Mouse (Mus musculus): Measurements from ENCODE around the gene Wdcp.
"Not testable (repeated sequence)": the region's sequence is repeated elsewhere in the genome, so short reads cannot be mapped to it uniquely, and the experiment has no call there.

The Wdcp gene

DNA sequence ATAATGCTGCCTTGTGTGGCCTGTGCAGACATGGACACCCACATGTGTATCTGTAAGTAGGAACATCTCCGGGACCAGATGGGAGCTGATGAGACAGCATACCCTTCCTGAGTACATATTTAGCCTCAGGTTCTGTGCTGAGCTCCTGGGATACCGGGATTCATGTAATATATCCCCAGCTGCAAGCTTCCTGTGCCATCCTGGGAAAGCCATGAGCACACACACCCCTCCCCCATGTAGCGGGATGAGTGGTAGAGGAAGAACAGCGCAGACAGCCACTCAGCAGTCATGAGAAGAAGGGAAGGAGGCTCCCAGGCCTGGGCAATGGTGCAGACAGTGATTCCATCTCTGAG, 21.2 kb downstream of the Wdcp start:
- in situ Hi-C loops (cut with MboI, MseI): no loop called here

DNA sequence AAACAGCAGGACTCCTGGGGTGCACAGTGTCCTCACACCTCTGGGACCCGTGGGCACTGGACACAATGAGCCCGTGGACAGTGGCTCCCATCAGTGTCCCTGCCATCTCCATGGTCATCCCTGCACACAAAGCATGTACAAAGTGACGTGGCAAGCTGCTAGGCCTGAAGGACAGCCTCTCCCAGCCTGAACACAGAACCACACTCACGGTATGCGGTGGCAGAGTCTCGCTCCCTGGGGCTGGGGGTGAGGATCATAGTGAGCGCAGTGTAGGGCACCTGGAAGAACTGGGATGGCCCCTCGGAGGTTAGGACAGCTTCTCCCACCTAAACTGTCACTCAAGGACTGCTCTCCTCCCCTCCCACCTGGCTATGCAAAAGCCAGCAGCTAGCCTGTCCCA, 25.8 kb downstream of the Wdcp start:
- in situ Hi-C loops (cut with MboI, MseI): loop anchor here in 1 of 2 experiments (5.0 kb wide), 1 partner anchor 93 kb away; no protein-coding TSS in a partner anchor

DNA sequence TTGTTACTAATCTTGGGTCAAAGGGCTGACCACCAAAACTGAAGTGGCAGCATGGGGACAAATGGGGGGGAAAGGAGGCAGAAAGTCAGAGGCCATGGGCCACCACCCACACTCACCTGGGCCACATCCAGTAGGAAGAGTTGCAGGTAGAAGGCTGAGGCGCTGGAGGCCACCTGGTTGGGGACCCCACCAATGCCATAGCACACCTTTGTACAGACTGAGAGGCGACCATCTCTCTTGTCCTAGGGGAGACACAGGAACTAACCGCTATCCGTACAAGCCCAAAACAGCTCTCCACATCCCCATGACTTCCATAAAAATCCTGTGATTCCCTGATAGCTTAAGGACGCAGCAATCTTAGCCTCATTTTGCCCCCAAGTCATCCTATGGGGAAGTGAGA, 28.2 kb downstream of the Wdcp start:
- in situ Hi-C loops (cut with MboI, MseI): no loop called here

DNA sequence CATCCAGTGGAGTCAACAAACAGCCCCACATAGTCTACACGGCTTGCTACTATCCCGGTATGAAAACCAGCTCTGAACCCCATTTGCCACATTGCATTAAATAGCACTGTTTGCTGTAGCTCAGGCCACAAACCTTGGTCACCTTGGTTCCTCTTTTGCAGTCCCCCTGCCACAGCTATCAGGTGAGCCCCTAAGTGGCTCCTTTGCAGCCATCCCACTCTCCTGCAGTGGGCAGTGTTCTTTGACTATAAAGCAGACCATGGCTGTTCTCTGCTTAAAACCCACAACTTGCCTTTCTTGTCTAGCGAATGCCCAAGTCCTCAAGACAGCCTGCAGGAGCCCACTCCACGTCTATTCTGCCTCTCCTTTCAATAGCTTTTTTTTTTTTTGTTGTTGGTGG, 29.2 kb downstream of the Wdcp start:
- in situ Hi-C loops (cut with MboI, MseI): no loop called here

DNA sequence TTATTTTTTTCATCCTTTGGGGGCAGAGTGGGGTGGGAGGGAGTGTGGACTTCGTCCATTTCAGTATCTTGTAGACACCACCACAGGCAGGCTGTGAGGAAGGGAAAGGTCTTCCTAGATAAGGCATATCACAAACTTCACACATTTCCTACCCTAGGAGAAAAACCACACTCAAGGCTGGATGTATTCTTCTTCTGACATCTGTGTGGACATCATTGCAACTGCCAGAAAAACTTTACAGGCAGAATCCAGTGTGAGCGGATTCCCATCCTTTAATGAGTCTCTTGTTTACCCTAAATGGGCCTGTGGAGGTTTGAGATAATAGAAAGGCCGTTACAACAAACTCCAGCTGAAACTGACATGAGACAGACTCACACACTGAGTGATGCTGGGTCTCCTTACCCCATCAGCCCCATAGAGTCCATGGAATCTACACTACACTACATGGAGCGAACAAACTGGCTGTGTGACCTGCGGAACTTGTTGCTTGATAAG, 29.9 kb downstream of the Wdcp start:
- in situ Hi-C loops (cut with MboI, MseI): no loop called here

DNA sequence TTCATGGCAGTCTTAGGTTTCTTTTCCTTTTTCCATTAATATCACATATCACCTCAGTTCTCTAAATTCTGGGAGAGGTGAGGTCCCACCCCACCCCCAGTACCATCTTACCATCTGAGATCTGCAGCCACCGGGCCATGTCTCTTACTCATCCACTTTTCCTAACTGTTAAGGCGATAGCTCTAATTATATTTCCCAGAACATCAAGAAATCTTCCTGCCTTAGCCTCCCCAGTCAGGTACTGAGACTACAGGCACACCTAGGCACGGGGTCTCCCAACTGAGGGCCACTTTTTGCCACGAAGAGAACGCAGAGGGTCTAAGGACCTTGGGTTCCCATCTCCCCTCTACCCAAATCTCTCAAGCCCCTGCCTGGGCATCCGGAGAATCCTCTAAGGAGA, 30.4 kb downstream of the Wdcp start:
- in situ Hi-C loops (cut with MboI, MseI): no loop called here

DNA sequence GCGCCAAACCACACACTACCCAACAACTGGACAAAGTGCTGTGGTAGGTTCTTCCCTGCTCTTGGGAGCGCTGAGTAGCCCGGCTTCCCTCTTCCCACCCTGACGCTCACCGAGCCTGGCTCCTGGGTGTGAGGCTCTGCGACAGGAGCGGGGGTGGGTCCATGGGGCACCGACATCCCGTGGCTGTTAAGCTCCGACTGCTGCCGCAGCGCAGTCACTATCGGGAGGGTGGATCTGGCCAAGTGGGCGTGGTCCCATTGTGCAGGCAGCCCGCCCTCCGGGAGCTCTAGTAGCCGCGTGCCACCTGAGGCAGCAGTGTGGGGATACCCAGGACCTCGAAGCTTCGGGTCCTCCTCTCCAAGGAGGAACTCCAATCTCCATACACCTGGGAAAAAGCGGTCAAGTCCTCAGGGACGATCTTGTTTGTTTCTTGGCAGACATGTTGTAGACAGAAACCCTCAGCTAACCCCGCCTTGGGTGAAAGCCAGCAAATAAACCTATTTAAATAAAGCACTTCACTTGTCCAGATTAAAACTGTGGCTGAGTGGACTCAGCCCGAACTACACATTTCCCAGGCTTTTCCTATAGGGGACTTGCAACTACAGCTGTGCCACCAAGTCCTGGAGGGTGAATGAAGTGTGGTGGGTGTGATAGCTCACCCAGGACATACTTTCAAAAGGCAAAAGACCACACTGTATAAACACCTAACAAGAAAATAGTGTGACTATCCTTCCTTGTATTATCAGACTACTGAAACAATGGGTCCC, 31.2 kb downstream of the Wdcp start, which contains the start of gene Mfsd2b:
Gene Mfsd2b (minus strand): TSS at position 199 of the 767 bp plus-strand sequence.
- in situ Hi-C loops (cut with MboI, MseI): no loop called here

DNA sequence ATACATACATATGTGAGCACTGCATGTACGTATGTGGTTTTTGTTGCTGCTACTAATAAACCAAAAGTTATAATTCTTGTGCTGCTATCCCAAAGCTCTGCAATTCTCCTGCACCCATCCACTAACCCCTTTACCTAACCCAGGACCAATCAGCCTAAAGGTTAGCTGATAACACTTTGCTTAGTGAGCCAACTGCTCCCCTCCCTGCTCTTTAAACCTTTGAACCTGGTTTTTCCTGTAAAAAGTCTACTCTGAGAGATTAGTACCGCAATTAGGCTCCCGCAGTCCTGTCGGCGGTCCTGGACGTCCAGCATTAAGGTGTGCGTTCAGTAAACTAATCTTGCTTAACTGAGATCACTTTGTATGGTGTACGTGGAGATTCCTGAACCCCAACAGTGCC, 32.5 kb downstream of the Wdcp start:
- in situ Hi-C loops (cut with MboI, MseI): no loop called here

DNA sequence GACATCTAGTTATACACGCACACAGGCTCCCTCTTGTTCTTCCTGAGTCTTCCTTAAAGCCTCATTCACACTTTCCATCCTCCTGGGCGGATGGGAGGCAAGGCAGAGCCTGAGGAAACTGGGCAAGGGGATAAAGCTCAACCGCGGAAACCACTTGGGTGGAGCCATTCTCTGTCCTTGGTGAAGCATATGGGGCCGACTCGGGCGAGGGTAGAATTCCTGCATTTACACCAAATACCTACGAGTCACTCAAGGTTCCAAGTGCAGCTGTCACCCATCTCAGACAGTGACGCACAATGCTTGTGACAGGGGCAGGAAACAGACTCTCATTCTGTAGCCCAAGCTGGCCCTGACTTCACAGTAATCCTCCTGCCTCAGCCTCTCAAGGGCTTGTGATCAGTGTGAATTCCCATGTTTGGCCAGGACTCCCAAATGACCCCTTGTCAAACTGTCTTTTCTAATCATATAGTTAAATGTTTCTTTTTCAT, 35.2 kb downstream of the Wdcp start:
- in situ Hi-C loops (cut with MboI, MseI): no loop called here

DNA sequence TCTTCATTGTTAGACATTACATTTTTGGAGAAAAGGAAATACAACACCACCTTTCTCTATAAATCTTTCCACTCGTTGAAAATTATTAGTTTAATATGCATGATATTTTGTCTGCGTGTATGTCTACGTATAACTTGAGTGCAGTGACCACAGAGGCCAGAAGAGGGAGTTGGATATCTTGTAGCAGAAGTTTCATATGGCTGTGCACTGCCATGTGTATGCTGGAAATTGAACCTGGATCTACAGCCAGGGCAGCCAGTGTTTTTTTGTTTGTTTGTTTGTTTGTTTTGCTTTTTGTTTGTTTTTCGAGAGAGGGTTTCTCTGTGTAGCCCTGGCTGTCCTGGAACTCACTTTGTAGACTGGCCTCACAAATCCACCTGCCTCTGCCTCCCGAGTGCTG, 35.9 kb downstream of the Wdcp start:
- in situ Hi-C loops (cut with MboI, MseI): no loop called here

DNA sequence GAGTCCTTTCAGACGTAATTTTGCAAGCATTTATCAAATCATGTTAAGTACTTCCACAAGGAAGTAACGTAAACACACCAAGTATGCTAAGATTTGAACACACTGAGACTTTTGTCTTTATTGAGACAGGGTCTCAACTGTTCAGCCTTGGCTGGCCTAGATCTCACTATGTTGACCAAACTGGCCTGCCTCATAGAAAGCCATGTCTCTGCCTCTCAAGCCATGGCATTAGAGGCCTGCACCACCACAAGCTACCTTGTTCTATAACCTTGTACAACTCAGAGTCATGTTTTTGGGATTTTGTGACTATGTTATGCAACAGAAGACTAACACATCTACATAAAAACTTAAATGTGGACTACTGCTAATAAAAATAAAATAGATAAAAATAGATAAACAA, 39.0 kb downstream of the Wdcp start:
- in situ Hi-C loops (cut with MboI, MseI): no loop called here

DNA sequence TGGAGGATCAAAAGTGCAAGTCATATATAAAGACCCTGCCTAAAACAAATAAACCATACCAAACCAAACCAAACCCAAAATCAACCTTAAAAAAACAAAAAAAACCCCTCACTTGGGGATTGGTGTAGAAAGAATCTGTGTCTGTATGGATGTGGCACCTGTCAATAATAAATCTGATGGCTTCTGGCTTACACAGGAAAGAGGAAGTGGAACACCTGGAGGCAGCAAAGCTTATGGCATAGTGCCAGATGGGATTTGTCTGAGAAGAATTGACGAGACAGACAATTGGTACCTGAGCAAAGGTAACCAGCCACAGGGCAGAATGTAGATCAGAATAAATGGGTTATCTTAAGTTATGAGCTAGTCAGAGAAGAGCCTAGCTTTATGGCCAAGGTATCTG, 42.0 kb downstream of the Wdcp start:
- in situ Hi-C loops (cut with MboI, MseI): no loop called here

DNA sequence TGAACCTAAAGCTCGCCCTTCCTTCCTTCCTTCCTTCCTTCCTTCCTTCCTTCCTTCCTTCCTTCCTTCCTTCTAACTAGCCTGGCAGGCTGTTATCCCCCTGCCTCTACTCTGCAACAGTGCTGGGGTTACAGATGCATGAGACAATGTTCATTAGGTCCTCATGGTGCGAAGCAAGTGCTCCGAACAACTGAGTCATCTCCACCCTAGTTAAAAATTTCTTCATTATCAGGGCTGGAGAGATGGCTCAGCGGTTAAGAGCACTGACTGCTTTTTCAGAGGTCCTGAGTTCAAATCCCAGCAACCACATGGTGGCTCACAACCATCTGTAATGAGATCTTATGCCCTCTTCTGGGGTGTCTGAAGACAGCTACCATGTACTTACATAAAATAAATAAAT, 43.5 kb downstream of the Wdcp start:
- in situ Hi-C loops (cut with MboI, MseI): not testable (repeated sequence)

DNA sequence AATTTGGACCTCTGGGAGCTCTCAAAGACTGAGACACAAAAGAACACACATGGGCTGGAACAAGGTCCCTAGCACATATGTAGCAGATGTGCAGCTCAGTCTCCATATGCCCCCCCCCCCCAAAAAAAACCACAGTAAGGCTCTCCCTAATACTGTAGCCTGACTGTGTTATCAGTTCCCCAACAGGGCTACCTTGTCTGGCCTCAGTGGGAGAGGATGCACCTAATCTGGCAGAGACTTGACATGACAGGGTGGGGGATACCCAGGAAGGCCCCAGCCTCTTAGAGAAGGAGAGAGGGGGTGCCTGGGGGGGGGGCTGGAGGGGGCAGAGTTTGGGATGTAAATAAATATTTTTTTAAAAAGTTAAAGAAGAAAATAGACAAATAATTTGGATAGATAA, 45.6 kb downstream of the Wdcp start:
- in situ Hi-C loops (cut with MboI, MseI): no loop called here

DNA sequence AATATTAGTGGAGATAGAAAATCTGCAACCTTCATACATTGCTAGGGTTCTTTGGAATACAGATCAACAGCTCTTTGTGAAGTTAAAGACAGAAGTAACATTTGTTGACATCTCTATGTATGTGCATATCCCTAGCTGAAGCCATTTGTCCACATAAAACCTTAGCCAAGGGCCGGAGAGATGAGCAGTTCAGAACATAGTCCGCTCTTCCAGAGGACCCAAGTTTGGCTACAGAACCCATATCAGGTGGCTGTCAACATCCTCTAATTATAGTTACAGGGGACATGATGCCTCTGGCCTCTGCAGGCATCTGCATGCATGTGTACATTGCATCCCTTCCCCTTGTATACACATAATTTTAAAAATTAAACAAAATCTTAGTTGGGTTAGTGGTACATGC, 46.1 kb downstream of the Wdcp start:
- in situ Hi-C loops (cut with MboI, MseI): no loop called here

DNA sequence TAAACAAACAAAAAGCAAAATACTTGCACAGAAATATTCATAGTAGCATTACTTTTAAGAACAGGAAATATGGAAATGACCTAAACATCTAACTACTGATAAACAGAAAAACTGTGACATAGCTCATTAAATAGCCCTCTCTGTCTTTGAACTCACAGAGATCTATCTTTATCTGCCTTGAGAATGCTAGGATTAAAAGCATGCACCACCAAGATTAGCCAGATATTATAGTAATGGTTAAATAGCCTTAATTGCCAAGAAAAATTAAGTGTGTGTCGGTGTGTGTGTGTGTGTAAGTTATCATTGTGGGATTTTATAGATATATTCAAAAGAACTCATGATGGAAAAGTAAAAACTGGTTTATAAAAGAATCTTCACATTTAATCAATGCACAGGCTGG, 46.8 kb downstream of the Wdcp start:
- in situ Hi-C loops (cut with MboI, MseI): no loop called here

DNA sequence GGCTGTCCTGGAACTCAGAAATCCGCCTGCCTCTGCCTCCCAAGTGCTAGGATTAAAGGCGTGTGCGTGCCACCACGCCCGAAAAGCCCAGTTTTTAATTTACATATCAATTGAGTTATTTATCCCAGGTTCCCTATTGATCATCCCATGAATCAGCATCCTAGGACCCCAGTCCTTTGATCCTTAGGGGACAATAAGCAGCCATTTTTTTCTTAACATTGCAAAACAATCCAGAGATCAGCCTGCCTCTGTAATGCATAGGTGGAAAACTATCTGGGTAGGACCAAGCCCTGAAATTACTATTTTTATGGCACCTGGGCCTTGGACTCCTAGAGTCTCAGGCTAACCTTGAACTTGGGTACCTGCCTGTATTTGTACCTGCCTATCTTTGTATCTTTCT, 54.9 kb downstream of the Wdcp start:
- in situ Hi-C loops (cut with MboI, MseI): no loop called here

DNA sequence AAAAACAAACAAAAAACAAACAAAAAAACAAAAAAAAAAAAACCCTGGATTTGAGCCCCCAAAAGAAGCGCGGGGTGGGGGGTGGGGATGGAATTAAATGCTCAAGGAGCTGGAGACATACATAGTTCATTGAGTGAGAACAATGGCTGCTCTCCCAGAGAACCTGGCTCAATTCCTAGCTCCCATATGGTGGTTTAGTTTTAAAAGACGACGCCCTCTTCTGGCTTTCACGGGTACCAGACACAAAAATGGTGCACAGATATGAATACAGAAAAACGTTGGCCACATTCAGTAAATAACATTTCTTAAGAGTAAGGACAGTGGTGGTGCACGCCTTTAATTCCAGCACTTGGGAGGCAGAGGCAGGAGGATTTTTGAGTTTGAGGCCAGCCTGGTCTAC, 62.8 kb downstream of the Wdcp start:
- in situ Hi-C loops (cut with MboI, MseI): loop anchor here in 1 of 2 experiments (25.0 kb wide), 2 partner anchors 1344 to 1469 kb away; partner anchors contain the start of genes Asxl2 and Dtnb

DNA sequence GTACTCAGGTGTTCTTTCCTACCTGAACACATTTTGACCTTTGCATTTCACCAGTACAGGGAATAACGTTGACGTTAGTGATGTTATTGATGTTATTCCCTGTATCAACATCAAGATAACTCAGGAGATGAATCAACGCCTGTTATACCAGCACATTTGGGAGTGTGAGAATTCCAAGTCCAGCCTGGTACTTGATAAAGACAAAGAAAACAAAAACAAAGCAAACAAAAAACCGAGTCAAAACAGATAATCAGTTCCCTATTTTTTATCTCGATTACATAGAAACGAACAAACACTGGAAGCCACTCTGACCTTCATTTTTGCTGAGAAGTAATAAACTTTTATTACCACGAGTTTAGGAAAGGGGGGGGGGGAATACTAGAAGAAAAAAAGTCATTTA, 63.4 kb downstream of the Wdcp start:
- in situ Hi-C loops (cut with MboI, MseI): loop anchor here in 1 of 2 experiments (25.0 kb wide), 2 partner anchors 1344 to 1469 kb away; partner anchors contain the start of genes Asxl2 and Dtnb

DNA sequence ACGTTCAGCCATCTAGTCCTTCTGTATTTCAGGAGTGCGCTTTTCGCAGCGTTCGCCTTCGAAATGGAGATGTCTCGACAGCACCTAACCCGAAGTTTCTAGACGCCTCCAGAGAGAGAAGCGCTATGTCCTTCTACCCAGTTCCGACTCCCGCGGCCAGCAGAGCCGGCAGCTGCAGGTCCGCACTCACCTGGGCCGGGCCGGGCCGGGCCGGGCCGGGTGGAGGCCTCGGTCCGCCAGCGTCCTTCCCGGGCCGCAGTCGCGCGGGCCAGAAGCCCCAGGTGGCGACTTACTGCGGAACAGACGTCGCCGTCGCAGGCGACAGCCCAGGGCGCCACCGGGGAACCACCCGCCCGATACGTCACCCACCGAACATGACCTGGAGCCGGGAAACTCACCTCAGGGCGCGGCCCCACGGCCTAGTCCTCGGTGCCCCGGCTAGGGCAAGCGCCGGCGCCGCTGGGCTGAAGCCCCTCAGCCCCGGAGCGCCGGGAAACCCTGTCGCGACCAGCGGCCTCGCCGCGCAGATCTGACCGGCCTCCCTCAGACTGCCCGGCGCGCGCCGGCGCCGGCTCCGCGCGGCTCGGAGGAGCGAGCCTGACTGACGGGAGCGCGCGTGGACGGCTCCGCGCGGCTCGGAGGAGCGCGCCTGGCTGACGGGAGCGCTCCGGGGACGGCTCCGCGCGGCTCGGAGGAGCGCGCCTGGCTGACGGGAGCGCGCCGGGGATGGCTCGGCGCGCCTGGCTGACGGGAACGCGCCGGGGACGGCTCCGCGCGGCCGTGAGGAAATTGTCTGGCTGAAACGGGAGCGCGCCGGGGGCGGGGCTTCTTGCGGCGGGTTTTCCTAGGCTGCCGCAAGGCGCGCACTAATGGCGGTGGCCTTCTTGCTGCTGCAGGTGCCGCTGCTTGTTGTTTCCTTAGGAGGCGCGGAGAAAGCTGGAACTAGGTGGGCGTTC, 64.1 kb downstream of the Wdcp start, which contains the start of gene Ubxn2a:
Gene Ubxn2a (minus strand): TSS at position 755 of the 956 bp plus-strand sequence.
- in situ Hi-C loops (cut with MboI, MseI): loop anchor here in 1 of 2 experiments (25.0 kb wide), 2 partner anchors 1345 to 1470 kb away; partner anchors contain the start of genes Asxl2 and Dtnb

DNA sequence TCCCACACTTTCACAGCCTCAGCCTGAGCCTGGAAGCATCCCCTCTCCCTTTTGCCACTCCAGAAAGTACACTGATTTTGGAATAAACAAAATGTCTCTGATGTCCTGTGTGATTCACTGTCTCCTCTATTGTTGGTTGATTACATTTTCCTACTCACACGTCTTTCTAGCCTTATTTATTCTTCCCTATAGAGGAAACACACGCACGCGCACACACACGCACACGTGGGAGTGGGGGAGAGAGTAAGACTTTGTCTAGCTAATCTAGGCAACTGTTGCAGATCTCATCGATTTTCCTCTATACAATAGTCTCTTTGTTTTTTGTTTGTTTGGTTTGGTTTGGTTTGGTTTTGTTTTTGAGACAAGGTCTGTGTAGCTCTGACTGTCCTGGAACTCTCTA, 65.3 kb downstream of the Wdcp start:
- in situ Hi-C loops (cut with MboI, MseI): loop anchor here in 1 of 2 experiments (25.0 kb wide), 2 partner anchors 1346 to 1471 kb away; partner anchors contain the start of genes Asxl2 and Dtnb

Measured in T-helper 17 cell (primary cell).